Mouse (Mus musculus): ENCODE measurements at regions not wholly inside any gene's neighbourhood (a gene's known extent, or its start where the extent isn't known, plus 50 kb on each side); places are given as distances from the start of the nearest gene placed in this dataset.

- WGBS = 18% methylated on average over 6 of the region's 6 CpGs
- Histone ChIP-seq H3K4me1 (ENCODE audit: control insufficient read depth, insufficient read depth, low read length) (no peaks in the 10 kb centered on the region; the same call in 1 of the 2 replicates), H3K27me3 (ENCODE audit: control insufficient read depth, insufficient read depth, low read length) (no peaks in the 10 kb centered on the region), H3K27ac (ENCODE audit: insufficient read depth, low read length) (no peak overlapping the region), H3K4me3 (replicated peaks; ENCODE audit: insufficient read depth, low read depth, low read length) (no peak overlapping the region)
- TF ChIP-seq CTCF (IDR thresholded peaks at IDR 0.05; ENCODE audit: borderline replicate concordance, insufficient read depth, low read depth, low read length) (no peak), POLR2A (IDR thresholded peaks at IDR 0.05; ENCODE audit: borderline replicate concordance, insufficient read depth, low read length) (no peak)
- DNase-seq = peak in 1 of 2 experiments; percentile 47
Observed at GRCm38 (mm10) chr17:80779782-80780181, 51.5 kb upstream of the Map4k3 start.
